Mouse (Mus musculus) retina, embryonic 14.5 days (tissue): Measurements from ENCODE around the gene Depdc1b.

Source experiments
- DNase-seq: peaks from one replicate; pipeline ENCODE4 v3.0.0-alpha.2; 2015; ENCODE audit warnings: low spot score

Gene Depdc1b

GRCm38 (mm10) chr13:108448348-108448931 lies 132.3 kb downstream of the Depdc1b start:
- DNase-seq, result no peak

GRCm38 (mm10) chr13:108449116-108450097 lies 133.3 kb downstream of the Depdc1b start, which contains the start of gene Pde4d:
Gene Pde4d, plus strand, starts transcription at chr13:108449948.
- no peak for DNase-seq

- DNase-seq, result no peak
Measured at GRCm38 (mm10) chr13:108451122-108451521, 135.0 kb downstream of the Depdc1b start.

GRCm38 (mm10) chr13:108453064-108453919 lies 137.2 kb downstream of the Depdc1b start:
- no peak for DNase-seq
